Mouse (Mus musculus): ENCODE measurements around the gene Slc35a5. TPM values are rescaled to one million over a fixed set of nuclear protein-coding genes. Genes with fewer than 3 reads are reported as not detected.

The Slc35a5 gene
- 10.0 TPM for polyA plus RNA-seq (2014; fragmentation: Illumina TruSeq; extraction: RNeasy Lipid Tissue Mini Kit (QIAGEN cat#74804); ENCODE audit: low read depth, low replicate concordance)

GRCm38 (mm10) chr16:45158522-45159388 lies at the start of gene Slc35a5, which contains the start of gene Atg3:
Gene Slc35a5, minus strand, starts transcription at chr16:45158706.
Gene Atg3, plus strand, starts transcription at chr16:45158785.

DNA sequence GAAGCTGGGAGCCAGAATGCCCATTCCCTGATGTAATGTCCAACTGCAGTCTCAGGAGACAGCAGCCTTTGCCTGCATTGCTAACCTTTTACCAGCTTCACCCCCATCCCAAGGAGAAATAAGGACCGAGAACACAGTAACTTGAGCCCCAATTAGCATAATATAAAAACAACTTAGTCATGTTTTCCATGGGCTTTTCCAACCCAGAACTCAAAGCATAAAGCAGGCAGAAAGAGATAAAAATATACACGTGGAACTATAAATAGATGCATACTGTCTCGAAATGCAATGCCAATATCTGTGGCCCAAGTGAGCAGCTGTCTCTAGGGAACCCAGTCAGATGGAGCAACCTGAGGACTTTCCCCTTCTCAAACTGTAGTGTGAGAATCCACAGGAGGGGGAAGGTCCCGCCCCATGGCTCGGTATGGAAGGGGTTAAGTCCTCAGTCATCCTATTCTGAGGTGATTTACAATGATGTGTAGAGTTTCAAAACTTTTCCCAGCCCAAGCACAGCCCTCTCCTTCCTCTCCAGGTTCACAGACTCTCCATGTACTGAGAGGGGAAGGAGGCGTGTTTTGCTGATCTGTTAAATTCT lies 65.3 kb downstream of the Slc35a5 start, which contains the start of gene Ccdc80:
Gene Ccdc80 (plus strand): TSS at position 266 of the 595 bp plus-strand sequence.

Other genes starting within 250 kb of the Slc35a5 start
- gene Cd200r3, start 215.0 kb downstream of the Slc35a5 start, polyA plus RNA-seq (2014; fragmentation: Illumina TruSeq; extraction: RNeasy Lipid Tissue Mini Kit (QIAGEN cat#74804); ENCODE audit: low read depth, low replicate concordance): not detected
- 47.7 TPM for gene Ccdc80, start 65.3 kb downstream of the Slc35a5 start, polyA plus RNA-seq (2014; fragmentation: Illumina TruSeq; extraction: RNeasy Lipid Tissue Mini Kit (QIAGEN cat#74804); ENCODE audit: low read depth, low replicate concordance)
- 27.4 TPM for gene Atg3, start 79 bp upstream of the Slc35a5 start, polyA plus RNA-seq (2014; fragmentation: Illumina TruSeq; extraction: RNeasy Lipid Tissue Mini Kit (QIAGEN cat#74804); ENCODE audit: low read depth, low replicate concordance)
- 0.81 TPM for gene Btla, start 65.6 kb upstream of the Slc35a5 start, polyA plus RNA-seq (2014; fragmentation: Illumina TruSeq; extraction: RNeasy Lipid Tissue Mini Kit (QIAGEN cat#74804); ENCODE audit: low read depth, low replicate concordance)